Mouse (Mus musculus) cerebellum, adult 2 months (tissue): ENCODE data around the gene Cdh23. TPM values are rescaled to one million over a fixed set of nuclear protein-coding genes. Genes with fewer than 3 reads are reported as not detected.

Experiments
- DNase-seq, 2 experiments: peaks; one replicate each; pipeline ENCODE4 v3.0.0; 2021
- H3K27ac ChIP-seq: fragments of 200-500 bp; 2 replicates; pipeline ENCODE4 v1.5.1; 2012; ENCODE audit warnings: low read length, control low read depth, inconsistent platforms; ENCODE audit not compliant: insufficient read depth
- H3K27me3 ChIP-seq: fragments of 200-500 bp; 2 replicates; pipeline ENCODE4 v1.6.1; 2012; ENCODE audit warnings: inconsistent platforms, mild to moderate bottlenecking, low read length, moderate library complexity; ENCODE audit not compliant: control insufficient read depth, insufficient read depth
- H3K4me1 ChIP-seq: fragments of 200-500 bp; 2 replicates; pipeline ENCODE4 v1.6.1; 2011; ENCODE audit warnings: low read length; ENCODE audit not compliant: control insufficient read depth, insufficient read depth
- H3K4me3 ChIP-seq: fragments of 200-500 bp; replicated peaks from 2 replicates; pipeline ENCODE3; 2011; ENCODE audit warnings: mild to moderate bottlenecking, low read depth, low read length, control low read depth; ENCODE audit not compliant: insufficient read depth
- CTCF ChIP-seq: fragments of 200-500 bp; IDR thresholded peaks from 2 replicates; pipeline ENCODE4 v1.5.1; 2011; ENCODE audit warnings: low read depth, mild to moderate bottlenecking, control low read depth, low read length, moderate library complexity, borderline replicate concordance; ENCODE audit not compliant: insufficient read depth
- POLR2A ChIP-seq: fragments of 200-500 bp; IDR thresholded peaks from 2 replicates; pipeline ENCODE4 v1.6.1; 2011; ENCODE audit warnings: low read length, control low read depth, borderline replicate concordance; ENCODE audit not compliant: insufficient read depth
- WGBS: fragments of 180-500 bp; shearing (Covaris S2); methylation state at CpG from one replicate; pipeline ENCODE4 v1.1.7; 2018; 5-methylcytosine and 5-hydroxymethylcytosine counted together
- polyA plus RNA-seq: library from polyadenylated mRNA; depleted of rRNA; stranded (reverse); fragments of >200 nt; gene quantifications from 2 replicates; pipeline ENCODE4 v1.2.3, GENCODE M21; 2012

Gene Cdh23
- polyA plus RNA-seq, 1 experiment, result 2.7 TPM

GRCm38 (mm10) chr10:60335021-60335420 is 361.3 kb downstream of the Cdh23 start:
- Histone ChIP-seq H3K27ac (no peak overlapping the region), H3K27me3 (no peaks in the 10 kb centered on the region), H3K4me3 (no peak overlapping the region), H3K4me1 (no peaks in the 10 kb centered on the region)
- WGBS, result 94% methylated on average over 4 of the region's 4 CpGs
- DNase-seq, result no peak
- TF ChIP-seq POLR2A (no peak), CTCF (no peak)

DNA sequence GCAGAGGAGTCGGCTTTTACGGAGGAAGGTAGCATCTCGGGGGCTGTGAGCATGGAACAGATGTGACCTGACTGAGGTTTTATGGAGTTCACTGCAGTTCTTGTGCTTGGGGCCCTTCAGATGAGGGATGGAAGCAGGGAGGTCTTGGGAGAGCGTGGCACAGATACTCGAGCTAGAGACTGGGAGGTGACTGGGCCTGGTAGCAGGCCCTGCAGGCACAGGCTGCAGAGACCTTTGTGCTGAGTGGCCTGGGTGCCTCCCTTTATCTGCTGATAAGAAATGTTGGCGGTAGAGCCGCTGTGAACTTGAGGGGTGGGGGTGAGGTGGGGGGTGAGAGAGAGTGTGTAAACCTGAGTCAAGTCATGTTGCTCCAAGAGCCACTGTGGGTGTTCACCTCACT is 361.7 kb downstream of the Cdh23 start:
- no peaks in the 10 kb centered on the region for H3K27me3 ChIP-seq

DNA sequence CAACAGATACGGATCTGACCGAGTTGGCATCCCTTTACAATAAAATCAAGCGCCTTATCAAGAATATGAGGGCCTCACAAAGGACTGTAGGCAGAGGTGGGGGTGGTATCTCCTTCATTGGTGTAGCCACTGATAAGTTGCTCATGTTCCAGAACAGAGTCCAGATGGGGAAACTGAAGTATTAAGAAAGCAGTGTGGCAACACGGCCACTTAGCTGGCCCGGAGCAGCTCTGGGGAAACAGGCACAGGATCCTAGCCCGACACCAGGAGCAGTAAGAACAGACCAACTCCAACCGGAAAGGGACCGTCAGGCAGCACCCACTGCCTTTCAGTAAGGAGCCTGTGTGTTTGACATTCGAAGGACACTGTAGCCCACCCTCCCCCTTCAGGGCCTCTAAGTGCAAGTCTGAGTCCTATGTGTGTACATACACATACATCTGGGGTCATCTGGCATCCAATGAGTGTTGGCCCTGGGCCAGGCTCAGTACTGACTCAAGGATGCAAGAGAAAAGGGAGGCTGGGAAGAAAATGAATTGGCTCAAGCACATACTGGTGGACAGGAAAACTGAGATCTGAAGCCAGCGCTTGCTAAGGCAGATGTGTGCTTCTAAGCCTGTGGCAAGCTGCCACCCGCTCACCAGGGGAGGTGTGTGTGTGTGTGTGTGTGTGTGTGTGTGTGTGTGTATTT is 367.2 kb downstream of the Cdh23 start:
- DNase-seq, result no peak
- Histone ChIP-seq H3K4me1 (no peaks in the 10 kb centered on the region), H3K4me3 (no peak overlapping the region), H3K27me3 (no peaks in the 10 kb centered on the region), H3K27ac (no peak overlapping the region)
- 50% methylated on average over 11 of the region's 11 CpGs for WGBS
- TF ChIP-seq CTCF (no peak), POLR2A (no peak)

More for the DNA sequence above, 361.7 kb downstream of the Cdh23 start:
- Histone ChIP-seq H3K27ac (no peak overlapping the region), H3K4me1 (no peaks in the 10 kb centered on the region), H3K4me3 (no peak overlapping the region)
- no peak for DNase-seq
- WGBS, result 91% methylated on average over 7 of the region's 7 CpGs
- TF ChIP-seq CTCF (no peak), POLR2A (no peak)

DNA sequence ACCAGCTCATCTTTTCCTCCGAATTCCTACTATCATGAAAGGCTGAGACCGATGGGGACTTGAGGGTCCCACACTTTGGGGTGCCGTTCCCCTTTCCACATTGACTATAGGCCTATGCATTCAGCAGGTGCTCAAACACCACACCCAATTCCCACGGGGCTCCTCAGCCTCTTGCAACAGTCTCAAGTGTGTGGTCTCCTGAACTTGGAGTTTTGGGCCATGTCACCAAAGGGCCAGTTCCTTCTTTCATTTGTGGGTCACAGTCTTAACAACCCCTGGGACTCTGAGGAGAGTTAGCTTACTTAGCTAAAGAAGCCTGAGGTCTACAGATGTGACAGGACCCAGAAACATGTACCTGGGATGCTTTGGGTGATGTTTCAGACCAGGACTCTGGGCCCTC is 380.1 kb downstream of the Cdh23 start:
- H3K4me1 ChIP-seq, result peaks cover 4% of the 10 kb centered on the region
- no peak overlapping the region for H3K4me3 ChIP-seq
- no peak overlapping the region for H3K27ac ChIP-seq
- no peak for TF ChIP-seq CTCF
- TF ChIP-seq POLR2A, result no peak
- no peaks in the 10 kb centered on the region for H3K27me3 ChIP-seq
- DNase-seq, result no peak
- WGBS, result 89% methylated on average over 4 of the region's 4 CpGs

DNA sequence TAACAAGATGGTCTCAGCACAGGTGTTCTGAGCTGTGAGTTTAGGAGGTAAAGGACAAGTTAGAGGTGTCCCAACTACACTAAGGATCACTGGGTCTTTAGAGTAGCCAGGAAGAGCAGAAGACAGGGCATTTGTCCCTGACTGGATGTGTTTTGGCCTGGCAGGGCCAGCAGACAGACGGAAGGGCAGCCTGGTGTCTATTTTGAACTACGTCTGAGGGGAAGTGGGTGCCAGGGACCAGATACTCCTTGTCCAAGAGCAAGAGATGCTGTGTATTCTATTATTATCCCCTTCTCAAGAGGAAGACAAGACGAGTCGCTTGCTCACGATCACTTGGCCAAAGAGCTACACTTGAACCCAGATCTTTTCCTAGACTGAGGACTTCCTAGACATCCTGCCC is 382.7 kb downstream of the Cdh23 start:
- WGBS, result 65% methylated on average over 5 of the region's 5 CpGs
- TF ChIP-seq POLR2A (no peak), CTCF (no peak)
- H3K4me3 ChIP-seq, result no peak overlapping the region
- no peaks in the 10 kb centered on the region for H3K27me3 ChIP-seq
- peaks cover 19% of the 10 kb centered on the region for H3K4me1 ChIP-seq
- H3K27ac ChIP-seq, result no peak overlapping the region
- no peak for DNase-seq

- peaks cover 19% of the 10 kb centered on the region for H3K4me1 ChIP-seq
- no peak overlapping the region for H3K27ac ChIP-seq
- no peaks in the 10 kb centered on the region for H3K27me3 ChIP-seq
- no peak overlapping the region for H3K4me3 ChIP-seq
- peak; percentile 56 to 69 for DNase-seq
- no peak for TF ChIP-seq POLR2A
- no peak for TF ChIP-seq CTCF
- 19% methylated on average over 13 of the region's 13 CpGs for WGBS
Observed at GRCm38 (mm10) chr10:60310629-60311028, 385.7 kb downstream of the Cdh23 start.

- Histone ChIP-seq H3K4me1 (peaks cover 7% of the 10 kb centered on the region; the same call in 1 of the 2 replicates), H3K27me3 (no peaks in the 10 kb centered on the region), H3K27ac (no peak overlapping the region), H3K4me3 (no peak overlapping the region)
- peak; percentile 66 to 67 for DNase-seq
- 63% methylated on average over 15 of the region's 15 CpGs for WGBS
- peak; percentile 93 for TF ChIP-seq CTCF
- TF ChIP-seq POLR2A, result no peak
Observed at GRCm38 (mm10) chr10:60304854-60305628, 391.2 kb downstream of the Cdh23 start.

GRCm38 (mm10) chr10:60303419-60303818 is 392.9 kb downstream of the Cdh23 start:
- DNase-seq, result no peak
- TF ChIP-seq POLR2A, result no peak
- TF ChIP-seq CTCF, result no peak

More at GRCm38 (mm10) chr10:60303419-60303818, 392.9 kb downstream of the Cdh23 start:
- no peak overlapping the region for H3K27ac ChIP-seq
- no peak overlapping the region for H3K4me3 ChIP-seq
- peaks cover 4% of the 10 kb centered on the region; the same call in 1 of the 2 replicates for H3K4me1 ChIP-seq
- H3K27me3 ChIP-seq, result no peaks in the 10 kb centered on the region
- 61% methylated on average over 17 of the region's 17 CpGs for WGBS
